10 mouse cellular contexts compared by ENCODE assay signal in genomic region chr2:23234065-23234773, GRCm38 (mm10). TPM values are rescaled to one million over a fixed set of nuclear protein-coding genes. Genes with fewer than 3 reads are reported as not detected.
DNase-seq lines count a peak whose midpoint lies in the region; ATAC-seq lines count a peak whose summit lies in the region.
"Had no signal": no experiment of that assay in that cellular context is flagged by ENCODE, and none has a peak within 500 bp of the region (broad histone marks: within the 10 kb centered on the region; RNA-seq: fewer than 3 reads in every experiment).

No protein-coding gene starts in this region.

- no peak overlapping the region for H3K27ac ChIP-seq in heart, embryonic 13.5 days (replicated peaks)
- no peak overlapping the region for H3K27ac ChIP-seq in forebrain, embryonic 15.5 days (replicated peaks)
- no peak overlapping the region for H3K27ac ChIP-seq in limb, embryonic 11.5 days (replicated peaks; ENCODE audit: low read depth, low read length)
- H3K27ac ChIP-seq in neural tube, embryonic 15.5 days (replicated peaks) = no peak overlapping the region
- H3K27ac ChIP-seq: macrophage had no signal

- DNase-seq in heart, adult 9 months (ENCODE audit: low spot score in 2 of 2) = no peak
- DNase-seq in adrenal gland, postnatal 25 days = peak; percentile 17
- peak; percentile 58 for DNase-seq in limb, embryonic 11.5 days (ENCODE audit: low spot score)
- DNase-seq in frontal cortex, postnatal 14 days (ENCODE audit: low spot score in 2 of 2) = no peak
- no peak for DNase-seq in urinary bladder, adult 2 months (ENCODE audit: low spot score)

- H3K9me3 ChIP-seq in heart, embryonic 13.5 days = no peaks in the 10 kb centered on the region
- no peaks in the 10 kb centered on the region for H3K9me3 ChIP-seq in forebrain, embryonic 15.5 days
- no peaks in the 10 kb centered on the region for H3K9me3 ChIP-seq in limb, embryonic 11.5 days (ENCODE audit: control insufficient read depth, low read length)
- H3K9me3 ChIP-seq in neural tube, embryonic 15.5 days (replicated peaks) = no peaks in the 10 kb centered on the region

- H3K9ac ChIP-seq in heart, embryonic 13.5 days = peak overlapping the region; percentile 81
- H3K9ac ChIP-seq in forebrain, embryonic 15.5 days (replicated peaks) = peak overlapping the region; percentile 44; the same call in 1 of the 2 replicates
- H3K9ac ChIP-seq in limb, embryonic 11.5 days (ENCODE audit: low read length) = peak overlapping the region; percentile 27; the same call in 1 of the 2 replicates
- H3K9ac ChIP-seq in neural tube, embryonic 15.5 days (replicated peaks) = peak overlapping the region; percentile 42

- peak overlapping the region; percentile 56 for H3K4me3 ChIP-seq in heart, embryonic 13.5 days
- peak overlapping the region; percentile 48 for H3K4me3 ChIP-seq in forebrain, embryonic 15.5 days
- H3K4me3 ChIP-seq in limb, embryonic 11.5 days (ENCODE audit: low read depth, low read length) = peak overlapping the region; percentile 41
- peak overlapping the region; percentile 47 for H3K4me3 ChIP-seq in neural tube, embryonic 15.5 days (replicated peaks)

- peaks cover 23% of the 10 kb centered on the region for H3K27me3 ChIP-seq in heart, embryonic 13.5 days (replicated peaks)
- H3K27me3 ChIP-seq in forebrain, embryonic 15.5 days = no peaks in the 10 kb centered on the region
- H3K27me3 ChIP-seq in limb, embryonic 11.5 days (ENCODE audit: control insufficient read depth, insufficient read depth, low read length) = no peaks in the 10 kb centered on the region
- H3K27me3 ChIP-seq in neural tube, embryonic 15.5 days (replicated peaks) = peaks cover 4% of the 10 kb centered on the region; the same call in 1 of the 2 replicates

- H3K36me3 ChIP-seq in heart, embryonic 13.5 days = no peaks in the 10 kb centered on the region
- H3K36me3 ChIP-seq in forebrain, embryonic 15.5 days = no peaks in the 10 kb centered on the region
- no peaks in the 10 kb centered on the region for H3K36me3 ChIP-seq in limb, embryonic 11.5 days (ENCODE audit: control insufficient read depth, insufficient read depth, low read length)
- H3K36me3 ChIP-seq in neural tube, embryonic 15.5 days = no peaks in the 10 kb centered on the region

- H3K4me2 ChIP-seq in heart, embryonic 13.5 days = peak overlapping the region; percentile 74
- peak overlapping the region; percentile 61 for H3K4me2 ChIP-seq in forebrain, embryonic 15.5 days (replicated peaks)
- peak overlapping the region; percentile 61 for H3K4me2 ChIP-seq in limb, embryonic 11.5 days (ENCODE audit: low read depth, severe bottlenecking)
- H3K4me2 ChIP-seq in neural tube, embryonic 15.5 days = peak overlapping the region; percentile 63

- WGBS in heart, embryonic 13.5 days = under 1% methylated on average over 23 of the region's 50 CpGs
- under 1% methylated on average over 36 of the region's 50 CpGs for WGBS in forebrain, embryonic 15.5 days
- under 1% methylated on average over 32 of the region's 50 CpGs for WGBS in limb, embryonic 11.5 days
- WGBS in neural tube, embryonic 15.5 days = 1% methylated on average over 32 of the region's 50 CpGs

- no peaks in the 10 kb centered on the region for H3K4me1 ChIP-seq in heart, embryonic 13.5 days
- 0 out of 2 replicates have a peak, but pooled peaks cover 3% of the 10 kb centered on the region for H3K4me1 ChIP-seq in forebrain, embryonic 15.5 days
- H3K4me1 ChIP-seq in limb, embryonic 11.5 days (ENCODE audit: control insufficient read depth, insufficient read depth, low read length) = no peaks in the 10 kb centered on the region
- no peaks in the 10 kb centered on the region for H3K4me1 ChIP-seq in neural tube, embryonic 15.5 days

- no peak for ATAC-seq in heart, embryonic 13.5 days (ENCODE audit: extremely low read depth, insufficient number of reproducible peaks, low FRiP score, low TSS enrichment)
- peak; percentile 53; the same call in 1 of the 2 replicates for ATAC-seq in forebrain, embryonic 15.5 days (replicated peaks)
- ATAC-seq in limb, embryonic 11.5 days (ENCODE audit: insufficient number of reproducible peaks, low FRiP score, low TSS enrichment, low read depth) = no peak
- ATAC-seq in neural tube, embryonic 15.5 days (ENCODE audit: low FRiP score) = peak; percentile 83
- ATAC-seq: Patski had no signal

RNA-seq across cellular contexts. Expression of gene 4931423N10Rik, which starts 26.9 kb away (rescaled TPM):
- not detected in 2 replicates for polyA plus RNA-seq in heart, embryonic 13.5 days (2015; fragmentation: Nextera tagmentation; extraction: Ambion mirVana)
- total RNA-seq in adrenal gland, postnatal 25 days (2021) = 0.15 and 0.67 TPM in 2 replicates
- 0.15 TPM in 1 of 2 replicates, not detected in the other for polyA plus RNA-seq in forebrain, embryonic 15.5 days (2015; fragmentation: Nextera tagmentation; extraction: Ambion mirVana)
- not detected in 2 replicates for polyA plus RNA-seq in limb, embryonic 11.5 days (2014; fragmentation: Nextera tagmentation; extraction: Ambion mirVana)
- polyA plus RNA-seq in neural tube, embryonic 15.5 days (2015; fragmentation: Nextera tagmentation; extraction: Ambion mirVana) = 0.10 TPM in 1 of 2 replicates, not detected in the other
- 0.04 and 0.12 TPM in 2 replicates for polyA plus RNA-seq in urinary bladder, adult 2 months (2012; rRNA removed)
- polyA plus RNA-seq: macrophage, Patski had no signal

Comparison
In these comparisons a context has a peak if more than half of its experiments do, and no peak if none do; other contexts are left out.
1. ATAC-seq: peak in forebrain, embryonic 15.5 days (single experiment) and neural tube, embryonic 15.5 days (single experiment); none in heart, embryonic 13.5 days (single experiment) and limb, embryonic 11.5 days (single experiment).
2. H3K9ac ChIP-seq: peak in every context shown above with its lines; median percentile 81 in heart, embryonic 13.5 days; 44 in forebrain, embryonic 15.5 days; 42 in neural tube, embryonic 15.5 days; 27 in limb, embryonic 11.5 days.
3. DNase-seq: peak in adrenal gland, postnatal 25 days (single experiment) and limb, embryonic 11.5 days (single experiment); none in heart, adult 9 months (0 of 2), frontal cortex, postnatal 14 days (0 of 2) and urinary bladder, adult 2 months (single experiment).
4. Peak in every context shown above with its lines, with median percentiles within 50 percentile points of each other: H3K4me2 ChIP-seq and H3K4me3 ChIP-seq.